Mouse (Mus musculus) heart, adult 2 months (tissue): ENCODE results near the gene Trp53. TPM values are rescaled to one million over a fixed set of nuclear protein-coding genes. Genes with fewer than 3 reads are reported as not detected.

Experiments
- DNase-seq, 2 experiments: peaks; one replicate each; pipeline ENCODE4 v3.0.0; 2021
- H3K27ac ChIP-seq: fragments of 200-600 bp; 2 replicates; pipeline ENCODE4 v1.8.1; 2022
- H3K27me3 ChIP-seq: fragments of 200-500 bp; 2 replicates; pipeline ENCODE4 v1.6.1; 2012; ENCODE audit warnings: mild to moderate bottlenecking, low read length, inconsistent platforms, mixed read lengths; ENCODE audit not compliant: control insufficient read depth, insufficient read depth
- H3K36me3 ChIP-seq: fragments of 200-500 bp; 2 replicates; pipeline ENCODE4 v1.6.1; 2012; ENCODE audit warnings: low read length, inconsistent platforms; ENCODE audit not compliant: control insufficient read depth, insufficient read depth
- H3K4me1 ChIP-seq: fragments of 200-500 bp; 2 replicates; pipeline ENCODE4 v1.6.1; 2011; ENCODE audit warnings: low read length; ENCODE audit not compliant: control insufficient read depth, insufficient read depth
- H3K4me3 ChIP-seq: fragments of 200-600 bp; 2 replicates; pipeline ENCODE4 v1.8.1; 2022
- H3K79me2 ChIP-seq: fragments of 200-500 bp; replicated peaks from 2 replicates; pipeline ENCODE4 v1.6.1; 2012; ENCODE audit warnings: mild to moderate bottlenecking, inconsistent platforms, low read length, moderate library complexity, mixed read lengths; ENCODE audit not compliant: control insufficient read depth, insufficient read depth
- H3K9ac ChIP-seq: fragments of 200-500 bp; 2 replicates; pipeline ENCODE4 v1.6.1; 2012; ENCODE audit warnings: low read depth, mild to moderate bottlenecking, control low read depth, inconsistent platforms, low read length, mixed read lengths
- CTCF ChIP-seq: fragments of 200-600 bp; IDR thresholded peaks from 2 replicates; pipeline ENCODE4 v1.8.1; 2022; ENCODE audit warnings: antibody characterized with exemption, mild to moderate bottlenecking, moderate library complexity
- EP300 ChIP-seq: fragments of 200-500 bp; IDR thresholded peaks from 2 replicates; pipeline ENCODE4 v1.6.1; 2011; ENCODE audit warnings: low read depth, low read length, control low read depth; ENCODE audit not compliant: insufficient read depth
- POLR2A ChIP-seq: fragments of 200-500 bp; IDR thresholded peaks from 2 replicates; pipeline ENCODE4 v1.6.1; 2011; ENCODE audit warnings: mild to moderate bottlenecking, low read depth, low read length, control low read depth; ENCODE audit not compliant: insufficient read depth
- WGBS: fragments of 180-500 bp; shearing (Covaris S2); methylation state at CpG from one replicate; pipeline ENCODE4 v1.1.7; 2018; 5-methylcytosine and 5-hydroxymethylcytosine counted together
- intact Hi-C: fragments of 180-260 bp; cut with DNase I; formaldehyde crosslinking; loops from one replicate; pipeline ENCODE4 v1.15.1; 2025
- polyA plus RNA-seq: library from polyadenylated mRNA; depleted of rRNA; stranded (reverse); fragments of >200 nt; gene quantifications from 2 replicates; pipeline ENCODE4 v1.2.3, GENCODE M21; 2012
- total RNA-seq, 2 experiments: library from RNA; stranded (reverse); gene quantifications; 2 replicates each; pipeline ENCODE4 v1.2.3; 2021

Trp53 gene
- total and polyA plus RNA-seq, 3 experiments: 13.6 to 35.0 (median 15.3) TPM

GRCm38 (mm10) chr11:69581147-69581688, 1.1 kb downstream of the Trp53 start:
- peak; percentile 92 to 94 for DNase-seq
- peak overlapping the region; percentile 89 for H3K27ac ChIP-seq
- no peaks in the 10 kb centered on the region; the same call in 1 of the 2 replicates for H3K79me2 ChIP-seq
- H3K4me1 ChIP-seq: peaks cover 5% of the 10 kb centered on the region
- peak; percentile 34 for TF ChIP-seq CTCF
- no peak for TF ChIP-seq EP300
- peak; percentile 59 for TF ChIP-seq POLR2A
- under 1% methylated on average over 36 of the region's 36 CpGs for WGBS
- H3K4me3 ChIP-seq: peak overlapping the region; percentile 91
- no peaks in the 10 kb centered on the region for H3K27me3 ChIP-seq
- no peaks in the 10 kb centered on the region for H3K36me3 ChIP-seq
- peak overlapping the region; percentile 62 for H3K9ac ChIP-seq
- intact Hi-C loops: loop anchor here (1.0 to 5.0 kb wide), 2 partner anchors 22 to 101 kb away; partner anchors contain the start of gene Senp3

GRCm38 (mm10) chr11:69581814-69582213, 1.7 kb downstream of the Trp53 start:
- Histone ChIP-seq H3K4me3 (peak overlapping the region; percentile 91), H3K27me3 (no peaks in the 10 kb centered on the region), H3K9ac (peak overlapping the region; percentile 53), H3K36me3 (no peaks in the 10 kb centered on the region), H3K79me2 (no peaks in the 10 kb centered on the region; the same call in 1 of the 2 replicates), H3K27ac (peak overlapping the region; percentile 89), H3K4me1 (peaks cover 5% of the 10 kb centered on the region)
- no peak for DNase-seq
- intact Hi-C loops: loop anchor here (1.0 to 5.0 kb wide), 2 partner anchors 21 to 100 kb away; partner anchors contain the start of gene Senp3
- under 1% methylated on average over 8 of the region's 8 CpGs for WGBS
- TF ChIP-seq CTCF: no peak
- no peak for TF ChIP-seq POLR2A
- TF ChIP-seq EP300: no peak

GRCm38 (mm10) chr11:69582230-69582805, 2.2 kb downstream of the Trp53 start:
- no peak overlapping the region for H3K27ac ChIP-seq
- H3K36me3 ChIP-seq: no peaks in the 10 kb centered on the region
- H3K4me3 ChIP-seq: peak overlapping the region; percentile 91
- H3K9ac ChIP-seq: no peak overlapping the region
- 54% methylated on average over 9 of the region's 9 CpGs for WGBS
- no peaks in the 10 kb centered on the region; the same call in 1 of the 2 replicates for H3K79me2 ChIP-seq
- DNase-seq: no peak
- intact Hi-C loops: loop anchor here (5.0 kb wide), 1 partner anchor 100 kb away; the partner anchor contains the start of gene Senp3
- H3K27me3 ChIP-seq: no peaks in the 10 kb centered on the region
- H3K4me1 ChIP-seq: peaks cover 5% of the 10 kb centered on the region
- TF ChIP-seq EP300 (no peak), CTCF (no peak), POLR2A (no peak)

- Histone ChIP-seq H3K36me3 (no peaks in the 10 kb centered on the region), H3K4me1 (peaks cover 4% of the 10 kb centered on the region), H3K27me3 (no peaks in the 10 kb centered on the region), H3K27ac (no peak overlapping the region), H3K9ac (no peak overlapping the region), H3K79me2 (no peaks in the 10 kb centered on the region; the same call in 1 of the 2 replicates), H3K4me3 (no peak overlapping the region)
- intact Hi-C loops: loop anchor here (5.0 kb wide), 1 partner anchor 98 kb away; the partner anchor contains the start of gene Senp3
- TF ChIP-seq POLR2A: no peak
- TF ChIP-seq CTCF: no peak
- no peak for TF ChIP-seq EP300
- 79% methylated on average over 7 of the region's 7 CpGs for WGBS
- DNase-seq: no peak
These were observed 3.8 kb downstream of the Trp53 start for GRCm38 (mm10) chr11:69584008-69584407.

GRCm38 (mm10) chr11:69584937-69585336, 4.8 kb downstream of the Trp53 start:
- no peak for DNase-seq
- H3K4me3 ChIP-seq: no peak overlapping the region
- H3K79me2 ChIP-seq: no peaks in the 10 kb centered on the region; the same call in 1 of the 2 replicates
- H3K27me3 ChIP-seq: no peaks in the 10 kb centered on the region
- H3K27ac ChIP-seq: no peak overlapping the region
- TF ChIP-seq CTCF: no peak
- no peak for TF ChIP-seq POLR2A
- no peak for TF ChIP-seq EP300
- H3K36me3 ChIP-seq: no peaks in the 10 kb centered on the region
- intact Hi-C loops: loop anchor here (5.0 kb wide), 1 partner anchor 97 kb away; the partner anchor contains the start of gene Senp3
- 92% methylated on average over 13 of the region's 13 CpGs for WGBS
- peaks cover 4% of the 10 kb centered on the region for H3K4me1 ChIP-seq
- H3K9ac ChIP-seq: no peak overlapping the region
